Mouse (Mus musculus) stomach, postnatal 0 days (tissue): Measurements from ENCODE around the gene Mllt3.

Source experiments
- CTCF ChIP-seq: IDR thresholded peaks from 2 replicates; pipeline ENCODE4 v1.5.1; 2016; ENCODE audit warnings: antibody characterized with exemption, low read depth, mild to moderate bottlenecking, moderate library complexity
- EP300 ChIP-seq: optimal IDR thresholded peaks from 2 replicates; pipeline ENCODE3; 2016; ENCODE audit warnings: antibody characterized with exemption

- TF ChIP-seq CTCF (no peak), EP300 (no peak)
Observed at GRCm38 (mm10) chr4:88046280-88046679, 13.1 kb upstream of the Mllt3 start.
